Mouse (Mus musculus): ENCODE data around the gene Plekhh2. TPM values are rescaled to one million over a fixed set of nuclear protein-coding genes. Genes with fewer than 3 reads are reported as not detected.

Gene Plekhh2
- total RNA-seq, 2 experiments from 2014 or later = 0.25 to 0.81 TPM

- no peak for ATAC-seq (replicated peaks; ENCODE audit: poor library complexity)
These were observed 58.1 kb downstream of the Plekhh2 start for GRCm38 (mm10) chr17:84569770-84570169.

- no peak for ATAC-seq (replicated peaks; ENCODE audit: poor library complexity)
These were observed 59.9 kb downstream of the Plekhh2 start for GRCm38 (mm10) chr17:84571629-84572028.

- ATAC-seq (replicated peaks; ENCODE audit: poor library complexity) = no peak
These were observed 61.6 kb downstream of the Plekhh2 start for GRCm38 (mm10) chr17:84573305-84573704.

GRCm38 (mm10) chr17:84573940-84574339, 62.2 kb downstream of the Plekhh2 start:
- ATAC-seq (replicated peaks; ENCODE audit: poor library complexity) = no peak

- ATAC-seq (replicated peaks; ENCODE audit: poor library complexity) = no peak
These were observed 63.4 kb downstream of the Plekhh2 start for GRCm38 (mm10) chr17:84575108-84575507.

- peak; percentile 52 for ATAC-seq (replicated peaks; ENCODE audit: poor library complexity)
These were observed 65.1 kb downstream of the Plekhh2 start for GRCm38 (mm10) chr17:84576621-84577293.

- no peak for ATAC-seq (replicated peaks; ENCODE audit: poor library complexity)
These were observed 67.6 kb downstream of the Plekhh2 start for GRCm38 (mm10) chr17:84579249-84579648.

GRCm38 (mm10) chr17:84579817-84580216, 68.1 kb downstream of the Plekhh2 start:
- ATAC-seq (replicated peaks; ENCODE audit: poor library complexity) = no peak

GRCm38 (mm10) chr17:84580821-84581220, 69.1 kb downstream of the Plekhh2 start:
- ATAC-seq (replicated peaks; ENCODE audit: poor library complexity) = no peak

GRCm38 (mm10) chr17:84581740-84582414, 70.2 kb downstream of the Plekhh2 start:
- no peak for ATAC-seq (replicated peaks; ENCODE audit: poor library complexity)

GRCm38 (mm10) chr17:84584107-84584506, 72.4 kb downstream of the Plekhh2 start:
- no peak for ATAC-seq (replicated peaks; ENCODE audit: poor library complexity)

- no peak for ATAC-seq (replicated peaks; ENCODE audit: poor library complexity)
These were observed 73.4 kb downstream of the Plekhh2 start for GRCm38 (mm10) chr17:84585104-84585503.

GRCm38 (mm10) chr17:84590065-84590464, 78.4 kb downstream of the Plekhh2 start:
- no peak for ATAC-seq (replicated peaks; ENCODE audit: poor library complexity)

- no peak for ATAC-seq (replicated peaks; ENCODE audit: poor library complexity)
These were observed 79.9 kb downstream of the Plekhh2 start for GRCm38 (mm10) chr17:84591431-84592150.

- no peak for ATAC-seq (replicated peaks; ENCODE audit: poor library complexity)
These were observed 84.3 kb downstream of the Plekhh2 start for GRCm38 (mm10) chr17:84596015-84596441.

GRCm38 (mm10) chr17:84596501-84596900, 84.8 kb downstream of the Plekhh2 start:
- no peak for ATAC-seq (replicated peaks; ENCODE audit: poor library complexity)

GRCm38 (mm10) chr17:84597859-84598258, 86.2 kb downstream of the Plekhh2 start:
- no peak for ATAC-seq (replicated peaks; ENCODE audit: poor library complexity)

- ATAC-seq (replicated peaks; ENCODE audit: poor library complexity) = no peak
These were observed 87.2 kb downstream of the Plekhh2 start for GRCm38 (mm10) chr17:84598928-84599327.

GRCm38 (mm10) chr17:84600051-84600983, 88.6 kb downstream of the Plekhh2 start:
- no peak for ATAC-seq (replicated peaks; ENCODE audit: poor library complexity)

- no peak for ATAC-seq (replicated peaks; ENCODE audit: poor library complexity)
These were observed 90.1 kb downstream of the Plekhh2 start for GRCm38 (mm10) chr17:84601805-84602204.

GRCm38 (mm10) chr17:84603202-84603627, 91.5 kb downstream of the Plekhh2 start:
- ATAC-seq (replicated peaks; ENCODE audit: poor library complexity) = no peak

All from megakaryocyte progenitor cell, adult 5-6 weeks (primary cell).